Mouse (Mus musculus): ENCODE measurements around the gene Cacna1c. TPM values are rescaled to one million over a fixed set of nuclear protein-coding genes. Genes with fewer than 3 reads are reported as not detected.

Cacna1c gene
- polyA plus RNA-seq, 1 experiment = 1.0 TPM

- no peaks in the 10 kb centered on the region for H3K4me1 ChIP-seq (ENCODE audit: control insufficient read depth, insufficient read depth, low read length)
- H3K9me3 ChIP-seq (replicated peaks; ENCODE audit: control insufficient read depth, insufficient read depth, low read length, poor library complexity, severe bottlenecking) = peaks cover 6% of the 10 kb centered on the region; the same call in 1 of the 2 replicates
- H3K9ac ChIP-seq (ENCODE audit: low read depth, poor library complexity, severe bottlenecking) = no peak overlapping the region
- no peaks in the 10 kb centered on the region for H3K36me3 ChIP-seq (ENCODE audit: control insufficient read depth, insufficient read depth, low read length, poor library complexity, severe bottlenecking)
- TF ChIP-seq POLR2A (IDR thresholded peaks at IDR 0.05; ENCODE audit: insufficient read depth, low read length) (no peak), EP300 (IDR thresholded peaks at IDR 0.05; ENCODE audit: insufficient read depth, low read depth, low read length) (no peak), CTCF (IDR thresholded peaks at IDR 0.05; ENCODE audit: low read depth, low read length) (no peak)
- H3K27ac ChIP-seq (ENCODE audit: insufficient read depth, low read length) = no peak overlapping the region
- no peaks in the 10 kb centered on the region for H3K27me3 ChIP-seq (ENCODE audit: control insufficient read depth, insufficient read depth, low read length, poor library complexity, severe bottlenecking)
- no peak overlapping the region for H3K4me3 ChIP-seq (ENCODE audit: low read depth, low read length)
Measured at GRCm38 (mm10) chr6:118767698-118768097, 428.5 kb downstream of the Cacna1c start.

- Histone ChIP-seq H3K27me3 (ENCODE audit: control insufficient read depth, insufficient read depth, low read length, poor library complexity, severe bottlenecking) (no peaks in the 10 kb centered on the region), H3K4me1 (ENCODE audit: control insufficient read depth, insufficient read depth, low read length) (no peaks in the 10 kb centered on the region), H3K9ac (ENCODE audit: low read depth, poor library complexity, severe bottlenecking) (no peak overlapping the region), H3K27ac (ENCODE audit: insufficient read depth, low read length) (no peak overlapping the region), H3K4me3 (ENCODE audit: low read depth, low read length) (no peak overlapping the region), H3K36me3 (ENCODE audit: control insufficient read depth, insufficient read depth, low read length, poor library complexity, severe bottlenecking) (no peaks in the 10 kb centered on the region), H3K9me3 (replicated peaks; ENCODE audit: control insufficient read depth, insufficient read depth, low read length, poor library complexity, severe bottlenecking) (peaks cover 6% of the 10 kb centered on the region; the same call in 1 of the 2 replicates)
- no peak for TF ChIP-seq CTCF (IDR thresholded peaks at IDR 0.05; ENCODE audit: low read depth, low read length)
- no peak for TF ChIP-seq POLR2A (IDR thresholded peaks at IDR 0.05; ENCODE audit: insufficient read depth, low read length)
- no peak for TF ChIP-seq EP300 (IDR thresholded peaks at IDR 0.05; ENCODE audit: insufficient read depth, low read depth, low read length)
Measured at GRCm38 (mm10) chr6:118765261-118765660, 431.0 kb downstream of the Cacna1c start.

GRCm38 (mm10) chr6:118759015-118759414 lies 437.2 kb downstream of the Cacna1c start:
- no peak for TF ChIP-seq EP300 (IDR thresholded peaks at IDR 0.05; ENCODE audit: insufficient read depth, low read depth, low read length)
- no peak for TF ChIP-seq CTCF (IDR thresholded peaks at IDR 0.05; ENCODE audit: low read depth, low read length)
- no peak for TF ChIP-seq POLR2A (IDR thresholded peaks at IDR 0.05; ENCODE audit: insufficient read depth, low read length)
- Histone ChIP-seq H3K4me1 (ENCODE audit: control insufficient read depth, insufficient read depth, low read length) (no peaks in the 10 kb centered on the region), H3K4me3 (ENCODE audit: low read depth, low read length) (no peak overlapping the region), H3K9me3 (replicated peaks; ENCODE audit: control insufficient read depth, insufficient read depth, low read length, poor library complexity, severe bottlenecking) (no peaks in the 10 kb centered on the region), H3K27ac (ENCODE audit: insufficient read depth, low read length) (no peak overlapping the region), H3K27me3 (ENCODE audit: control insufficient read depth, insufficient read depth, low read length, poor library complexity, severe bottlenecking) (no peaks in the 10 kb centered on the region), H3K36me3 (ENCODE audit: control insufficient read depth, insufficient read depth, low read length, poor library complexity, severe bottlenecking) (no peaks in the 10 kb centered on the region), H3K9ac (ENCODE audit: low read depth, poor library complexity, severe bottlenecking) (no peak overlapping the region)

- Histone ChIP-seq H3K9me3 (replicated peaks; ENCODE audit: control insufficient read depth, insufficient read depth, low read length, poor library complexity, severe bottlenecking) (no peaks in the 10 kb centered on the region), H3K9ac (ENCODE audit: low read depth, poor library complexity, severe bottlenecking) (no peak overlapping the region), H3K4me1 (ENCODE audit: control insufficient read depth, insufficient read depth, low read length) (no peaks in the 10 kb centered on the region), H3K4me3 (ENCODE audit: low read depth, low read length) (no peak overlapping the region), H3K27ac (ENCODE audit: insufficient read depth, low read length) (no peak overlapping the region), H3K36me3 (ENCODE audit: control insufficient read depth, insufficient read depth, low read length, poor library complexity, severe bottlenecking) (no peaks in the 10 kb centered on the region), H3K27me3 (ENCODE audit: control insufficient read depth, insufficient read depth, low read length, poor library complexity, severe bottlenecking) (no peaks in the 10 kb centered on the region)
- no peak for TF ChIP-seq POLR2A (IDR thresholded peaks at IDR 0.05; ENCODE audit: insufficient read depth, low read length)
- no peak for TF ChIP-seq CTCF (IDR thresholded peaks at IDR 0.05; ENCODE audit: low read depth, low read length)
- no peak for TF ChIP-seq EP300 (IDR thresholded peaks at IDR 0.05; ENCODE audit: insufficient read depth, low read depth, low read length)
Measured at GRCm38 (mm10) chr6:118758290-118758907, 437.8 kb downstream of the Cacna1c start.

GRCm38 (mm10) chr6:118757533-118758289 lies 438.5 kb downstream of the Cacna1c start:
- no peaks in the 10 kb centered on the region for H3K4me1 ChIP-seq (ENCODE audit: control insufficient read depth, insufficient read depth, low read length)
- no peak overlapping the region for H3K27ac ChIP-seq (ENCODE audit: insufficient read depth, low read length)
- H3K4me3 ChIP-seq (ENCODE audit: low read depth, low read length) = no peak overlapping the region
- no peak for TF ChIP-seq EP300 (IDR thresholded peaks at IDR 0.05; ENCODE audit: insufficient read depth, low read depth, low read length)
- TF ChIP-seq POLR2A (IDR thresholded peaks at IDR 0.05; ENCODE audit: insufficient read depth, low read length) = no peak
- TF ChIP-seq CTCF (IDR thresholded peaks at IDR 0.05; ENCODE audit: low read depth, low read length) = no peak
- H3K9me3 ChIP-seq (replicated peaks; ENCODE audit: control insufficient read depth, insufficient read depth, low read length, poor library complexity, severe bottlenecking) = no peaks in the 10 kb centered on the region
- H3K27me3 ChIP-seq (ENCODE audit: control insufficient read depth, insufficient read depth, low read length, poor library complexity, severe bottlenecking) = no peaks in the 10 kb centered on the region
- H3K36me3 ChIP-seq (ENCODE audit: control insufficient read depth, insufficient read depth, low read length, poor library complexity, severe bottlenecking) = no peaks in the 10 kb centered on the region
- H3K9ac ChIP-seq (ENCODE audit: low read depth, poor library complexity, severe bottlenecking) = no peak overlapping the region

GRCm38 (mm10) chr6:118756511-118756910 lies 439.7 kb downstream of the Cacna1c start:
- no peak overlapping the region for H3K9ac ChIP-seq (ENCODE audit: low read depth, poor library complexity, severe bottlenecking)
- H3K36me3 ChIP-seq (ENCODE audit: control insufficient read depth, insufficient read depth, low read length, poor library complexity, severe bottlenecking) = no peaks in the 10 kb centered on the region
- no peaks in the 10 kb centered on the region for H3K4me1 ChIP-seq (ENCODE audit: control insufficient read depth, insufficient read depth, low read length)
- H3K4me3 ChIP-seq (ENCODE audit: low read depth, low read length) = no peak overlapping the region
- no peaks in the 10 kb centered on the region for H3K27me3 ChIP-seq (ENCODE audit: control insufficient read depth, insufficient read depth, low read length, poor library complexity, severe bottlenecking)
- H3K27ac ChIP-seq (ENCODE audit: insufficient read depth, low read length) = no peak overlapping the region
- no peaks in the 10 kb centered on the region for H3K9me3 ChIP-seq (replicated peaks; ENCODE audit: control insufficient read depth, insufficient read depth, low read length, poor library complexity, severe bottlenecking)
- TF ChIP-seq POLR2A (IDR thresholded peaks at IDR 0.05; ENCODE audit: insufficient read depth, low read length) (no peak), EP300 (IDR thresholded peaks at IDR 0.05; ENCODE audit: insufficient read depth, low read depth, low read length) (no peak), CTCF (IDR thresholded peaks at IDR 0.05; ENCODE audit: low read depth, low read length) (no peak)

Data from ES-Bruce4 (cell line).